Mouse (Mus musculus): ENCODE data around the gene Sec24b.

- TF ChIP-seq MAFK (IDR thresholded peaks at IDR 0.05; ENCODE audit: insufficient replicate concordance, low read length), result no peak
- no peak for TF ChIP-seq POLR2A (IDR thresholded peaks at IDR 0.05; ENCODE audit: low read depth, low read length)
- TF ChIP-seq BHLHE40 (IDR thresholded peaks at IDR 0.05; ENCODE audit: low read depth, low read length), result no peak
- TF ChIP-seq RCOR1 (conservative IDR thresholded peaks at IDR 0.05; ENCODE audit: low read depth, low read length), result no peak
These were observed 76.0 kb downstream of the Sec24b start for GRCm38 (mm10) chr3:129985335-129985734.
